Mouse (Mus musculus) lung, postnatal 4 days (tissue): Measurements from ENCODE around the gene Olfr765.
A peak's percentile ranks its signal among the peaks of the same experiment; 100 is the strongest.
"Not testable (repeated sequence)": the region's sequence is repeated elsewhere in the genome, so short reads cannot be mapped to it uniquely, and the experiment has no call there.

Experiments
- DNase-seq, 2 experiments: peaks; one replicate each; pipeline ENCODE4 v3.0.0; 2021

Olfr765 gene

DNA sequence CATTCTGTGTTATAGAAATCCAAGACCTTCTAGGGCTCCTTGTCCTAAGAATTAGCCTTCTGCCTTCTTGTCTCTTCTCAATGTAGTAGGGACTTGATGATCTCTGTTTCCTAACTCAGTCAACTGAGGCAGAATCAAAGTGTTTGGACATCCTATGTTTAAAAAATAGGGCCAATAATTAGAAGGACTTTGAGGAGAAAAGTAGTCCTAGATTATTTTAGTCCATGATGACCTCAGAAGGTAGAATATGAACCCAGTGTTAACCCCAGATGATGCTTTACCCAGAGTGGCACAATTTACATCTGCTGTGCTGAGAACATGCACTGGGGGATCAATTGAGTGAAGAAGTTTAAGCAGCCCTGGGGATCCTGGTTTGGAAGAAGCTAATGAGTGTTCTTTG lies at the start of gene Olfr765:
Olfr765 (minus strand) TSS at position 101 of the 400 bp plus-strand sequence.
- DNase-seq = not testable (repeated sequence)

DNA sequence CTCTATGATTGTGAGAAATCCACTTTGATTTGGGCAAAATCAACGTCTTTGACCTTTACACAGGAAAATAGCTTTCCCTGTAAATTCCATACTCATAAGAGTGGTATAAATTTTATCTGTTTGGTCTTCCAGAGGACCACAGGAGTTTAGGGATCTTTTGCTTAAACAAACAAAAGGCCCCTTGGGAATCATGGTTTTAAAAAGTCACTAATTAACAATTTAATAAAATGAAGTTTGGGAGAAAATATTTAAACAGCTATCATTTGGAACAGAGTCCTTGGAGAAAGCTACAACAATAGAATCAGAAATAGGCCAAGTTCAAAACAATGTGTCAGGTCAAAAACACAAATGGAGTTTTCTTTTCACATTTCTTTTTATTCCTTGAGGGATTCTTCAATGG lies 49.5 kb upstream of the Olfr765 start, which contains the start of gene Olfr768:
Olfr768 (minus strand) TSS at position 101 of the 400 bp plus-strand sequence.
- no peak for DNase-seq

DNA sequence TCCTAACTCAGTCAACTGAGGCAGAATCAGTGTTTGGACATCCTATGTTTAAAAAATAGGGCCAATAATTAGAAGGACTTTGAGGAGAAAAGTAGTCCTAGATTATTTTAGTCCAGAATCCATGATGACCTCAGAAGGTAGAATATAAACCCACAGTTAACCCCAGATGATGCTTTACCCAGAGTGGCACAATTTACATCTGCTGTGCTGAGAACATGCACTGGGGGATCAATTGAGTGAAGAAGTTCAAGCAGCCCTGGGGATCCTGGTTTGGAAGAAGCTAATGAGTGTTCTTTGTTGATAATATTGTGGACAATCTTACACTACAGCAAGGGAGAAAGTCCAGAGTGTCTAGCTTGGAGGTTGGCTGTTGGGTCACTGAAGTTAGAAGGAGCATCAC lies 33.0 kb upstream of the Olfr765 start, which contains the start of gene Olfr767:
Olfr767 (minus strand) TSS at position 101 of the 400 bp plus-strand sequence.
- not testable (repeated sequence) for DNase-seq

DNA sequence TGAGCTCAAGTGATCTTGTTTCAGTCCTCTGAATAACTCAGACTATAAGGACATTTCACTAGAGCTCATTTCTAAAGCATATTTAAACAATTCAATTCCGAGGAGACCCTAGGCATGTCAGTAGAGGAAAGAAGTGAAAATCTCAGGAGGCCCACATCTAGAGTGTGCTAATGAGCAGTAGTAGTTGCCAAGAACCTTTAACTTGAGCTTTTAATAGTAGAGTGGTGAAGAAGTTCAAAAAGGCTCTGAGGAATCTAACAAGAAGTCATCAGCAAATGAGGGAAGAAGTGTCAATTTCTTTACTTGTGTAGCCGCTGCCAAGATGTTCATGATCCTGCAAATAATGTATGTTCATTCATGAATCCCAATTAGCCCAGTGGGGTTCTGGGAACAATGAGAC lies 19.1 kb upstream of the Olfr765 start, which contains the start of gene Olfr766-ps1:
Olfr766-ps1 (minus strand) TSS at position 101 of the 400 bp plus-strand sequence.
- DNase-seq = no peak

DNA sequence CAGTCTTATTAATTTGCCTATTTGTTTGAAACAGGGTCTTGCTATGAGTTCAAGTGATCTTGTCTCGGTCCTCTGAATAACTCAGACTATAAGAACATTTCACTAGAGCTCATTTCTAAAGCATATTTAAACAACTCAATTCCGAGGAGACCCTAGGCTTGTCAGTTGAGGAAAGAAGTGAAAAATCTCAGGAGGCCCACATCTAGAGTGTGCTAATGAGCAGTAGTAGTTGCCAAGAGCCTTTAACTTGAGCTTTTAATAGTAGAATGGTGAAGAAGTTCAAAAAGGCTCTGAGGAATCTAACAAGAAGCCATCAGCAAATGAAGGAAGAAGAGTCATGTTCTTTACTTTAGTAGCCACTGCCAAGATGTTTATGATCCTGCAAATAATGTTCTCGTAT lies 10.0 kb downstream of the Olfr765 start, which contains the start of gene Olfr764-ps1:
Olfr764-ps1 (minus strand) TSS at position 101 of the 400 bp plus-strand sequence.
- no peak for DNase-seq

DNA sequence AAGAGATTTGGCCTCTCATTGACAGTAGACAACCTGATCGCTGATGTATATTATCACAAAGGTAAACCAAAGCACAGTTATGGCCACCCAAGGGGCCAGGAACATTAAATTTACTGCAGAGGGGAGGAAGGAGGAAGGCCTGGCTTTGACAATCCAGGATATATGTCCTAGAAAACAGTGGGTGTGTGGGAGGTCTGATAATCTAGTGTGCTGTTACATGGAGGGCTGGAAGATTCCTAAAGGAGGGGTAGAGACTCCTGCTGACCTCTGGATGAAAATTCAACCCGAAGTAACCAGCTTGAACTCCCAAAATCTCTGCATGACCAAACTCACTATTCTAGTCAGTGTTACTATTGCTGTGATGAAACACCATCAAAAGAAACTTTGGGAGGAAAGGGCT lies 21.5 kb downstream of the Olfr765 start:
- DNase-seq = no peak

DNA sequence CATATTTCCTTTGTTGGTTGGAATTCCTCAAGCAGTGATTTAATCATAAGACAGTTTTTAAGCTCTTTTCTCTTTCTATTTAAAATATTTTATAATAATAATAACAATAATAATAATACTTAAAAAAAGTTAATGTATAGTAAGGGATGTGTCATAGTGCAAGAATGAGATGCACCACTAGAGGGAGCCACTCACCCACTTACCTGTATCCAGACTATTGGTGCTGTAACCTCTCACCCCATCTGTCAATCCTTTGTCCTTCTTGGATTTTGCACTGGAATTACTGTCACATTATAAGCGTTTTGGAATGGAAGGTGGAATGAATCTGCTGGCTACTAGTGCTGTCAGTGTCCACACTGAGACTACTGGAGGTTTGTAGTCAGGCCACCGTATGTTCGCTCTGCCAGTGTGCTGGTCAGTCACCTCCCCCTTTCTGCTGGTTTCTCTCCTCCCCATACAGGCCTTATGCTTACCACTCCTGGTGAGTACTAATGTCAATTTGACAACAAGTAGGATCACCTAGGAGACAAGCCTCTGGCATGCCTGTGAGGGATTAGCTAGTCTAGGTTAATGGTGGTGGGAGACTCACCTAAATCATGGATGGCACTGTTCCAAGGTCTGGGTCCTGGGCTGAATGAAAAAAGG lies 23.7 kb downstream of the Olfr765 start:
- peak in 1 of 2 experiments; percentile 13 for DNase-seq

DNA sequence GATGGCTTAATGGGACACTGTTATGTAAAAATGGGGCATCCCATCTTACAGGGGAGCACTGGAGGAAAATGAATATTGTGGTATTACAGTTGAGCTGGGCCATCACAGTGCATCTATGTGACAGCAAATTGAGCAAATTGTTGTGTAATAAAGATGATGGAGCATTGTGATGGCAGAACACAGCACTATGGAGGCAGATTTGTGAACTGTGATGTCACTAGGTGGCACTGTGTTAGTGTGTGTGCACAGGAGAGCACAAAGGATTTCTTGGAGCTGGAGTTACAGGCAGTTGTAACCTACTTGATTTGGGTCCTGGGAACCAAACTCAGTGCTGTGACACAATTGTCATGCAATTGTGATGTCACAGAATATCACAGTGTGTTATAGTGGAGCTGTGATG lies 26.5 kb downstream of the Olfr765 start:
- DNase-seq = no peak

DNA sequence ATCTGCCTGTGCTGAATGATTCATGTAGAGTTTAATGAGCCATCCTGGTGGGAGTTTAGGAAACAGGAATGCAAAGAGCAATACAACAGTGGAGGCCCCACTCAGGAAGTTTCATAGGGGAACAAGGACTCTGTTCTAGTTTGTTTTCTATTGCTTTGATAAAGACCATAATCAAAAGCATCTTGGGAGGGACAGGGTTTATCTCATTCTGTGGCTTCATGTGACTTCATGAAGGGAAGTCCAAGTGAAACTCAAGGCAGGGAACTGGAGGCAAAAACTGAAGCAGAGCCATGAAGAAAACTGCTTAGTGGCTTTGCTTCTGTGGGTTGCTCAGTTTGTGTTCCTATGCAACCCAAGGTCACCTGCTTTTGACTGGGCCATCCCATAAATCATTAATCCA lies 35.3 kb downstream of the Olfr765 start:
- no peak for DNase-seq

DNA sequence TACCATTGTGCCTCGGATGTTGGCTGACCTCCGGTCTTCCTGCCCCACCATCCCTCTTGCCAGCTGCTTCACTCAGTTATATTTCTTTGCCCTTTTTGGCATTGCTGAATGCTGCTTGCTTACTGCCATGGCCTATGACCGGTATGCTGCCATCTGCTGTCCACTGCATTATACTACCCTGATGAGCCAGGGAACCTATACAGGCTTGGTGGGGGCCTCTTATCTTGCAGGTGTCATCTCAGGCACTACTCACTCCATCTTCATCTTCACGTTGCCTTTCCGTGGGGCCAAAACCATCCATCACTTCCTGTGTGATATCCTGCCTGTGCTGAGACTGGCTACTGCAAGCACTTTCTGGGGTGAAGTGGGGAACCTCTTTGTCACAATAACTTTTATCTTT lies 38.3 kb downstream of the Olfr765 start:
- not testable (repeated sequence) for DNase-seq

DNA sequence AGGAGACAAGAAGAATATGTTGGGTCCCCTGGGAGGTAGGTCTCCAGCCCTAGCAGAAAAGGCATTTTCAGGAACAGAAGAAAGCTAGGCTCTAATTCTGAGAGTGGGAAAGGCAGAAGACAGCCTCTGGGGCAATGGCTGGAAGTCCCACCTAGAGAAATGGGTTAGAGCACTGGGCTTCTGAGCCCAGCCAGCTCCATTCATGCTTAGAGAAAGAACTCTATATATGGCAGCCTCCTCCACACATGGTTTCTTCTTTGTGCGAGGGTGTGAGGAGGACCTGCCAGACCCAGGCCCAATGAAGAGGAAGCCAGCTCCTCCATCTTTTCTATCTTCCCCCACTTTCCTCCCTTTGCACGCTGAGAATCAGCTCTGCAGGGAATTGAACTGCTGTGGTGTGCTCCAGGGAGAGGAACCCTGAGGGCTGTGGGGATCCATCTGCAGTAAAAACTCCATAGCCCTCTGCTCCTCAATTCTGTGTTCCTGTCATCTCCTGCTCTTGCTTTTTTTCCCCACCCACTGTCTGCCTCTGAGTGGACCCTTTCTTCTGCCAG lies 39.4 kb downstream of the Olfr765 start, which contains the start of gene Olfr763:
Olfr763 (plus strand) TSS at position 504 of the 554 bp plus-strand sequence.
- no peak for DNase-seq

DNA sequence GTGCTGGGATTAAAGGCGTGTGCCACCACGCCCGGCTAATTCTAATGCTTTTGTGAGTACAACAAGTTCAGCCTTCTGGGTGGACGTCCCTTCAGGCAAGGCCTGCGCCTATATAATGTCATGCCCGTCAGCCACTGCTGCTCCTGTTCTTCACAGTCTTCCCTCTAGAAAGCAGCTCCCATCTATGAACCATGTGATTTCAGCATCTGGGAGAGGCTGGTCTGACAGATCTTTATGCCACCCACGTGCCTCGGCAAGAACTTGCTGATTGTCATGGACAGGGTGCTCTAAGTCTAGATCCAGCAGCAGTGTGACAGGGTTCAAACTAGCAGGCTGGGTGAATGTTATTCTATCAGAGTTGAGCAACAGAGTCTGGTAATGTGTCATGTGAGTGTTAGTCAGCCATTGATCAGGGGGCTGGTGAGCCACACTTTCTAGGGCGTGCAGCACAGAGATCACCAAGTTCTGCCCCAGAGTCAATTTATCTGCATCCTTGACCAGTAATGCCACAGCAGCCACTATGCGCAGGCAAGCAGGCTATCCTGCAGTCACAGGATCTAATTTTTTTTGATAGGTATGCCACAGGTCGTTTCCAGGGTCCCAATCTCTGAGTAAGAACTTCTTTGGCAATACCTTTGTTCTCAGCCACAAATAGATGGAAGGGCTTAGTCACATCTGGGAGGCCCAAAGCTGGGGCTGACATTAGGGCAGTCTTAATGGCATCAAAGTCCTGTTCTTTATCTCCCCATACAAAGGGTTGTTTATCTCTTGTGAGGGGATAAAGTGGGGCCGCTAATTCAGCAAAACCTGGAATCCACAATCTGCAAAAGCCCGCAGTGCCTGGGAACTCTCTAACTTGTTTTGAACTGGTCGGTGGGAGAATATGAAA lies 45.5 kb downstream of the Olfr765 start:
- DNase-seq = no peak

DNA sequence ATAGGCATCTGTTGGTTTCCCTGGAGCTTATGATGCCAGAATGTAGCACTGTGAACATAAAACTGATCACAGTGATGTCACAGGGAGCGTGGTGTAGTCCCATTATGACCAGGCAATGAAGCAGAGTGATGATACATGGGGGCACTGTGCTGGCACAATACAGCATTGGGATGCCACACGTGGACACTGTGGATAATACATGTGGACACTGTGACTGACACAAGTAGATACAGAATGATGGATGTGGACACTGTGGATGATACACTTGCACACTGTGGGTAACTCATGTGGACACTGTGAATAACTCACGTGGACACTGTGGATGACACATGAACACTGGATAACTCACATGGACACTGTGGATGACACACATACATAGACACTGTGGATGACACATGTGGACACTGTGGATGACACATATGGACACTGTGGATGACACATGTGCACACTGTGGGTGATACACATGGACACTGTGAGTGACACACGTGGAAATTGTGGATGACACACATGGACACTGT lies 53.2 kb downstream of the Olfr765 start:
- no peak for DNase-seq

DNA sequence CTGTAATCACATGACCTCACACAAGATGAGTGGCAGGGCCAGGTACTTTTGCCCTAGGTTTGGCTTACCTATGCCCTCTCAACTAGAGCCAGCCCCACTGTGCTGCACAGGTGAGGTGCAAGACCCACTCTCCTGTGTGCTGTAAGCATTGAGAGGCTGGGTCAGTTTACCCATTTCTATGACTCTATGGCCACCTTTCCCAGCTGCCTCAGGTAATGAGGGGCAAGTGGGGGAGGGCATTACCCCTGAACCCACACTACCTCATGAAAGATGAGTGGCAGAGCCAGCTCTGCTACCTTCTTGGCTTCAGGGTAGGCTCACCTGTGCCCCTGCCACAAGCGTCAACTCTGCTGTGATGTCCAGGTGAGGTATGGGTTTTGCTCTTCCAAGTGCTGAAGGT lies 54.0 kb downstream of the Olfr765 start:
- no peak for DNase-seq
